Mouse (Mus musculus): ENCODE data around the gene Gstk1. TPM values are rescaled to one million over a fixed set of nuclear protein-coding genes. Genes with fewer than 3 reads are reported as not detected.

The Gstk1 gene
- polyA plus RNA-seq, 1 experiment from 2014 or later = 19.5 TPM

DNA sequence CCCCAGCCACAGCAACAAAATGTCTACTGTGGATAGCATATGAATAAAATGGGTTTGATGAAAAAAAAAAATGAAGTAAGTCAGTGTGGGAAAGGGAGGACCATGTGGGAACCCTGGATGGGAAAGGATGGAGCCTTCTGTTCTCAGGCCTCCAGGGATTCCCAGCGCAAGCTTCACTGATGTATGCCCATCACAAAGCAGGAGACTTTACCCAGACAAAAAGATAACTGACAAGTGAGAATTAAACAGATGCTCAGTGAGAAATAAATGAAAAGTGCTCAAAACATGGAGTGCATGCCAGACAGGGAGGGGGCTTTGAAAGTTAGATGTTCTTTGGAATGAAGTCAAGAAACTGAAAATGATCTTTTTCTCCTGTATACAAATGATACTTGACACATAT is 2.2 kb downstream of the Gstk1 start:
- WGBS = 92% methylated on average over 1 of the region's 1 CpGs
- H3K27me3 ChIP-seq (ENCODE audit: low read depth, poor library complexity, severe bottlenecking) = peaks cover 16% of the 10 kb centered on the region
- no peak overlapping the region for H3K27ac ChIP-seq
- no peak for DNase-seq (ENCODE audit: low spot score)
- no peaks in the 10 kb centered on the region for H3K36me3 ChIP-seq
- H3K9me3 ChIP-seq (replicated peaks) = no peaks in the 10 kb centered on the region
- no peak overlapping the region for H3K4me3 ChIP-seq
- peaks cover 7% of the 10 kb centered on the region for H3K4me1 ChIP-seq

DNA sequence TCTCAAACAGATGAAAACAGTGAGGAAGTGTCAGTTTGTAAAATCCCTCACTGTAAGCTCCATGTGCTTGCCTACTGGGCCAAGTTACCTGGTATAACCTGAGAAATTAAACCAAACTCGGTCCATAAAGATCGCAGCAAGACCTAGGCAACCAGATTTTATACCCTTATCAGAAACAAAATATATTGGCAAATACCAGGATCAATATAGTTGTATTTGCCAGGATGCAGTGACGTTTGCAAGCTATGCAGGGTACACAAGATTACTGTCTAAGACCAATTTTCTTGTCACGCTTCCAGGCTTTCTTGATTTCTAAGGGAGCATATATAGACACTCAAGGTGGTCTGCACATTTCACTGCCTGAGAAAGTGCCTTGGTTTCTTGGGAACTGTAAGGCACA is 6.1 kb downstream of the Gstk1 start:
- Histone ChIP-seq H3K27me3 (ENCODE audit: low read depth, poor library complexity, severe bottlenecking) (peaks cover 8% of the 10 kb centered on the region), H3K4me1 (no peaks in the 10 kb centered on the region), H3K9me3 (replicated peaks) (no peaks in the 10 kb centered on the region), H3K36me3 (no peaks in the 10 kb centered on the region), H3K4me3 (no peak overlapping the region), H3K27ac (no peak overlapping the region)
- no peak for DNase-seq (ENCODE audit: low spot score)
- WGBS = 88% methylated on average over 4 of the region's 4 CpGs

GRCm38 (mm10) chr6:42253103-42253502 is 7.4 kb downstream of the Gstk1 start:
- WGBS = 90% methylated on average over 2 of the region's 2 CpGs
- Histone ChIP-seq H3K36me3 (no peaks in the 10 kb centered on the region), H3K27ac (no peak overlapping the region), H3K4me1 (no peaks in the 10 kb centered on the region), H3K4me3 (no peak overlapping the region), H3K9me3 (replicated peaks) (no peaks in the 10 kb centered on the region), H3K27me3 (ENCODE audit: low read depth, poor library complexity, severe bottlenecking) (no peaks in the 10 kb centered on the region)
- DNase-seq (ENCODE audit: low spot score) = no peak

DNA sequence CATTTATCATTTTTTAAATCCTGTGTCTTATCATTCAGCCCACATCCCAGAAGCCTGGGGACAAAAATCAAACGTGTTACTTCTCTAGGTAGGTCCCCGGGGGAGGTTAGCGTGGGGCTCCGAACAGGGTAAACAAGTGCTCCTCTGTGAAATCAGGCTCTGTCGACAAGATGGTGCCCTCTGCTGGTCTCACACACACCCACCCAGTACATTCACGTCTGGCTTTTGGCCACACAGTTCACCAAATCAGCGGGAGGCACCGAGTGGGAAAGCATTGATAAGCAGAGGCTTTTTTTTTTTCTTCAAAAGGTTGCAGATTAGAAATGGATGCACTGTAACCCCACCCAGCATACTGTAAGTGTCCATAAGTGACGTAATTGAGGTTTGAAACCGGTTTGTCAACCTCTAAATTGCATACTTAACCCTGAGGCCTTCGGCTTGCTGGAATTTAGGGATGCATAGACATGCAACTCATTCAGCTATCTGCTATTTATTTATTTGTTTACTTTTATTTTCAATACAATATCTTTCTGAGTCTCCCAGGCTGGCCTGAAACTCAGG is 11.6 kb downstream of the Gstk1 start:
- Histone ChIP-seq H3K4me1 (peaks cover 8% of the 10 kb centered on the region), H3K36me3 (no peaks in the 10 kb centered on the region), H3K9me3 (replicated peaks) (no peaks in the 10 kb centered on the region), H3K4me3 (no peak overlapping the region), H3K27me3 (ENCODE audit: low read depth, poor library complexity, severe bottlenecking) (peaks cover 14% of the 10 kb centered on the region; the same call in 1 of the 2 replicates), H3K27ac (no peak overlapping the region)
- 19% methylated on average over 11 of the region's 11 CpGs for WGBS
- peak; percentile 53 for DNase-seq (ENCODE audit: low spot score)

- 70% methylated on average over 6 of the region's 6 CpGs for WGBS
- H3K4me1 ChIP-seq = peaks cover 8% of the 10 kb centered on the region
Measured at GRCm38 (mm10) chr6:42260430-42260829, 14.7 kb downstream of the Gstk1 start.

DNA sequence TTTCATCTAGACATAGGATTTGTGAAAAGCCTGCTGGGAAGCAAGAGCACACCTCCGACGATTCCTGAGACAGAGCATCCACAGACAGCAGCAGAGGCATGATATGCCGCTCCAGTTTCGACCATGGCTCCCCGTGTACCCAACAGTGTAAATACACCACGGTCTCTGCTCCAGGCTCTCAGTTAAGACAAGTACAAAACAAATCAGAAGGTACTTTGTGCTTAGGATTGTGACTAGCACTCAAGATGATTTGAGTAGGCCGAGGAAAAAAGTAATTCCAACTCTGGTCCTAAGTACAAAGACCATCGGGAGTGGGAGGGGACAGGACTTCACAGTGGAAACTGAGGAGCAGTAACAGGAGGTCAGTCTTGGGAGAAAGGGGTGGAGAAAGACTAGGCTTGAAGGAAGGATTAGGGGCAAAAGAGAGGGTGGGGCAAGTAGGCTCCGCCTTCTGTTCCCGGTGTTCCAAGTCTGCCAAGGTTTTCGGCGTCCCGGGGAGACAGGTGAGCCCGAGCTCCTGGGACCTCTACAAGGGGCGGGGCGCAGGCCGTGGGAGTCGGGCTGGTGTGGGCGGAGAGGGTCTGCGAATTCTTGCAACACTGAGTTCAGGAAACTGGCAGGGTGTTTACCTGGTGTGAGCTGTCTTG is 15.9 kb downstream of the Gstk1 start, which contains the start of gene Tmem139:
Tmem139 (plus strand) TSS at position 447 of the 647 bp plus-strand sequence.
- Histone ChIP-seq H3K4me3 (peak within 1 kb of the TSS; percentile 37), H3K36me3 (no peaks in the 10 kb centered on the region), H3K4me1 (peaks cover 12% of the 10 kb centered on the region), H3K27ac (no peak within 1 kb of the TSS), H3K9me3 (replicated peaks) (no peaks in the 10 kb centered on the region), H3K27me3 (ENCODE audit: low read depth, poor library complexity, severe bottlenecking) (peaks cover 18% of the 10 kb centered on the region; the same call in 1 of the 2 replicates)
- no peak for DNase-seq (ENCODE audit: low spot score)
- 14% methylated on average over 20 of the region's 20 CpGs for WGBS

More at GRCm38 (mm10) chr6:42260430-42260829, 14.7 kb downstream of the Gstk1 start:
- Histone ChIP-seq H3K4me3 (no peak overlapping the region), H3K36me3 (no peaks in the 10 kb centered on the region), H3K27ac (no peak overlapping the region), H3K9me3 (replicated peaks) (no peaks in the 10 kb centered on the region), H3K27me3 (ENCODE audit: low read depth, poor library complexity, severe bottlenecking) (peaks cover 18% of the 10 kb centered on the region; the same call in 1 of the 2 replicates)
- no peak for DNase-seq (ENCODE audit: low spot score)

DNA sequence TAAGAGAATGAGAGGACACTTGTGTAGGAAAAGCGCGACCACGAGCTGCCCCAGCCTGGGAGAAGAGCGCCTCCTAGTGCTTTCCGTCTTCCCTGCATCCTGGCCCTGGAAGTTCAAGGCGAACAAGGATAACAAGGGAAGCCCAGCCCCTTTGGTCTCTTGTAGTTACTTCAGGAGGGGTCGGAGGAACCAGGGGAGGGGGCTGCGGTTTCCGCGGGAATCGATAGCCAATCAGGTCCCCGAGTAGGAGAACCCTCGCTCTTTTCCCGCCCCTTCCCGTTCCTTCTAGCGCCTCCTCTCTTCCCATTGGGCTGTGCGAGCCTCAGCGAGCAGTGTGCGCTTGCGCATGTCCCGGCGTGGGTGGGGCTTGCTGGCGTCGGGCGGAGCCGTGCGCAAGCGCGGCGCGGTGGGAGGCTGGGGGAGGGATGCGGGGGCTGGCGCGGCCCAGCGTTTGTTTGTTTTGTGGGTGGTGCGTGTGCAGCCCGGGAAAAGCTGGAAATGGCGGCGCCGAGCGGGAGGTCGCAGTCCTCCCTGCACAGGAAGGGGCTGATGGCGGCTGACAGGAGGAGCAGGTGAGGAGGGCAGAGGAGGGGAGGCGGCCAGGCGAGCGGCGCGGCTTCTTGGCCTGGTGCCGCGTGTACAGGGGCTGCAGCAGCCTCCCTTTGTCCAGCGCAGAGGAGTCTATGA is 19.0 kb downstream of the Gstk1 start, which contains the start of gene Casp2:
Casp2 (plus strand) TSS at position 360 of the 687 bp plus-strand sequence.
- WGBS = under 1% methylated on average over 51 of the region's 51 CpGs
- DNase-seq (ENCODE audit: low spot score) = peak; percentile 99
- Histone ChIP-seq H3K9me3 (replicated peaks) (no peaks in the 10 kb centered on the region), H3K4me1 (peaks cover 13% of the 10 kb centered on the region), H3K27me3 (ENCODE audit: low read depth, poor library complexity, severe bottlenecking) (peaks cover 18% of the 10 kb centered on the region; the same call in 1 of the 2 replicates), H3K36me3 (peaks cover 29% of the 10 kb centered on the region), H3K4me3 (peak within 1 kb of the TSS; percentile 75), H3K27ac (peak within 1 kb of the TSS; percentile 97)

DNA sequence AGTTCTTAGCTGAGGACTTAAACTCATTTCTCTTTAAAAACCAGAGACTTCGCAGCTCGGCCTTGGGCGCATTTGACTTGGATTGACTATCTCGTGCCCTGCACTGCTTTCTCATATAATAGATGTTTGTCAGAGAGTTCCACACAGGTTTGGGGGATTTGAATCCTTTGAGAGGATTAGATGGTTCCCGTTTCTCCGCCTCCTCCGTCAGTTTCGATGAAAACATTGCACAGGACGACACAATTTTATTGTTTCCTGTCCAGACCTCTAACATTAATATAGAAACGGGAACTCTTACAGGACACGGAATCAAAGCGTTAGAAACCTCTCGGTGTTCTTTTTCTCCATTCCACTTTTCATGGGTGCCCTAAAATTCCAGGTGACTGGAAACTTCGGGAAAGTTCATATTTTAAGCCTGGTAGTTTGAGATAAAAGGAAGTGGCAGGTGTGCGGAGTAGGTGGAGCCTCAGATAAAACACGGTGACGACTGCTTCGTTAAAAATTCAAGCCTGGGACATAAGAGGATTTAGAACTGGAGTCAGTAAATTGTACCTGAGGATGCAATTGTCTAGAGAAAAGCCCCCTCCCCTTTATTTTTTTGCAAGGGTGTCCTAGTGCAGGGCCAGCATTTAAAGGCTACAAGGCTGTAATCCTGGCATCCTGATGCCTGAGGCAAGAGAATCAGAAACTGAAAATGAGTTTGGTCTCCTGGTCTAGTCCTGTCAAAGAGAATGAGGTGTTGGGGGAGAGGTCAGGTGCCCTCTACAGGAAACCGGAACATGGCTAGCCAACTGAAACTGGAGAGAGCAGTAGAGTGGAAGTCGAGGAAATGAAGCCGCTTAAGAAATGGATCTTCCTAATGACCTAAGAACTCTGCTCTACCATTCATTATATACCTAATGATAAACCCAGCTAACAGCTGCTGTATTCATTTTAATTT is 19.9 kb downstream of the Gstk1 start:
- H3K4me1 ChIP-seq = peaks cover 13% of the 10 kb centered on the region
- H3K27ac ChIP-seq = peak overlapping the region; percentile 97
- peaks cover 18% of the 10 kb centered on the region; the same call in 1 of the 2 replicates for H3K27me3 ChIP-seq (ENCODE audit: low read depth, poor library complexity, severe bottlenecking)
- under 1% methylated on average over 21 of the region's 21 CpGs for WGBS
- peaks cover 38% of the 10 kb centered on the region for H3K36me3 ChIP-seq
- H3K9me3 ChIP-seq (replicated peaks) = no peaks in the 10 kb centered on the region
- peak; percentile 56 for DNase-seq (ENCODE audit: low spot score)
- peak overlapping the region; percentile 75 for H3K4me3 ChIP-seq

DNA sequence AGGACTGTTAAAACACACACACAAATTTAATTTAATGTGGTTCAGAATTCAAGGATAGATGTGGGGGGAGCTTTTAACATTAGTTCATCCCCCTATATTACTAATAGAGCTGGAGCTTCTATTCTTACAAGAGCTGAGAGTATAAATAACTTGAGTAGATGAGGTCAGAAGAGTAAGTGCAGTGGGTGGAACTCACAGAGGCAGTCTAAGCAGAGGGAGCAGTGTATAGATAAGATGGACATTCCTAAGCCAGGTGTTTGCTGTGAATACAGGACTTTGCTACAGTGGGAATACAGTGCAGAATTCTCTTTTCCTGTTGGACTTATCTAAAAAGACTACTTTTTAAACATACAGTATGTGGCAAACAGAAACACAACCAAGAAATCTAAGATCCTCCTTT is 25.1 kb downstream of the Gstk1 start:
- H3K9me3 ChIP-seq (replicated peaks) = no peaks in the 10 kb centered on the region

DNA sequence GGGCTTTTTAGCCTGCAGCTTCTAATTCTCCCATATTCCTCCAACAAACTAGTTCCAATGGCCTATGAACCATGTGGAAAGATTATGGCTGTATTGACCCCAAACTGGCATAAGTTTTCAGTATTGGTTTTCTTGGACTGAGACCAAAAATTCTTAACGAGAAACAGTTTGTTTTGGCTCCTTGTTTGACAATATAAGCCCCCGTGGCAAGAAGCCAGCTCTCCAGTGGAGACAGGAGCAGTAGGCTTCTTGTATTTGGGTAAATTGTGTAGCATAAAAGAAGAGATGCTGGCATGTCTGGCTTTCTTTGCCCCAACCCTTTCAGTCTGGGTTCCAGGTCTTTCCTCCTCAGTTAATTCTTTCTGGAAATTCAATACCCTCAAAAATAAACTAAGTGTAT is 30.4 kb downstream of the Gstk1 start:
- WGBS = 90% methylated on average over 2 of the region's 2 CpGs
- no peak overlapping the region for H3K27ac ChIP-seq
- H3K9me3 ChIP-seq (replicated peaks) = no peaks in the 10 kb centered on the region
- H3K36me3 ChIP-seq = peaks cover 100% of the 10 kb centered on the region
- no peak for DNase-seq (ENCODE audit: low spot score)
- no peaks in the 10 kb centered on the region for H3K27me3 ChIP-seq (ENCODE audit: low read depth, poor library complexity, severe bottlenecking)
- no peaks in the 10 kb centered on the region for H3K4me1 ChIP-seq
- no peak overlapping the region for H3K4me3 ChIP-seq

More for the DNA sequence above, 25.1 kb downstream of the Gstk1 start:
- Histone ChIP-seq H3K36me3 (peaks cover 89% of the 10 kb centered on the region), H3K27ac (no peak overlapping the region), H3K4me1 (peaks cover 5% of the 10 kb centered on the region), H3K4me3 (no peak overlapping the region), H3K27me3 (ENCODE audit: low read depth, poor library complexity, severe bottlenecking) (no peaks in the 10 kb centered on the region)
- no peak for DNase-seq (ENCODE audit: low spot score)

GRCm38 (mm10) chr6:42282865-42283528 is 37.3 kb downstream of the Gstk1 start:
- no peak for DNase-seq (ENCODE audit: low spot score)
- Histone ChIP-seq H3K4me3 (no peak overlapping the region), H3K27me3 (ENCODE audit: low read depth, poor library complexity, severe bottlenecking) (no peaks in the 10 kb centered on the region), H3K4me1 (no peaks in the 10 kb centered on the region), H3K9me3 (replicated peaks) (no peaks in the 10 kb centered on the region), H3K27ac (no peak overlapping the region), H3K36me3 (peaks cover 87% of the 10 kb centered on the region)
- WGBS = 71% methylated on average over 5 of the region's 5 CpGs

DNA sequence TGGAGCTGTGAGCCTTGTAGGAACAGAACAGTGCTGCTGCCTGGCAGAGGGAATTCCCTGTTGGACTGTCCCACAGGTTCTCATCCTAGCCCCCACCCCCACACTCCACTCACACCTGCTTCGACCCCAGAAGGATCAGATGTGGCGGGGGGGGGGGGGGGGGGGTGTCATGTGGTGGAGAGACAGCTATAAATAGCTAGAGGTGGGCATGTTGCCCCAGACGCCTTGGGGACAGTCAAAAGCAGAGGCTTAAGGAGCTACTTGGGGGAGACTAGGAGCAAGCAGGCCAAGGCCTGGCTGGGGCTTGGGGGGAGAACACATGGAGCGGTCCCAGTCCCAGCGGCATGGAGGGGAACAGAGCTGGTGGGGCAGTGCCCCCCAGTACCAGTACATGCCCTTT is 40.7 kb downstream of the Gstk1 start, which contains the start of gene Clcn1:
Clcn1 (plus strand) TSS at position 238 of the 400 bp plus-strand sequence.
- peaks cover 66% of the 10 kb centered on the region for H3K36me3 ChIP-seq
- DNase-seq (ENCODE audit: low spot score) = no peak
- no peaks in the 10 kb centered on the region for H3K27me3 ChIP-seq (ENCODE audit: low read depth, poor library complexity, severe bottlenecking)
- no peaks in the 10 kb centered on the region for H3K9me3 ChIP-seq (replicated peaks)
- no peak within 1 kb of the TSS for H3K27ac ChIP-seq
- H3K4me1 ChIP-seq = no peaks in the 10 kb centered on the region
- H3K4me3 ChIP-seq = no peak within 1 kb of the TSS
- 80% methylated on average over 4 of the region's 5 CpGs for WGBS
